Mouse (Mus musculus) MEL (cell line): ENCODE data around the gene Clns1a. TPM values are rescaled to one million over a fixed set of nuclear protein-coding genes. Genes with fewer than 3 reads are reported as not detected.

ENCODE experiments used
- DNase-seq: peaks from one replicate; pipeline ENCODE4 v3.0.0; 2011; ENCODE audit warnings: low read depth, low spot score
- H3K27ac ChIP-seq: 2 replicates; pipeline ENCODE4 v1.5.1; 2012; ENCODE audit warnings: low read depth, mild to moderate bottlenecking, control low read depth, low read length, moderate library complexity; ENCODE audit not compliant: control insufficient read depth
- H3K27me3 ChIP-seq, 2 experiments: fragments of 150-350 bp in 1 of 2; sonication (generic) in 1 of 2; 2 replicates each; pipeline ENCODE4 v1.6.1; 2012; ENCODE audit warnings: low read length in 2 of 2, mild to moderate bottlenecking in 2 of 2, improper control_type of control experiment in 1 of 2, moderate library complexity in 1 of 2; ENCODE audit not compliant: insufficient read depth in 2 of 2, control insufficient read depth in 1 of 2
- H3K36me3 ChIP-seq, 2 experiments: 2 replicates each; pipeline ENCODE4 v1.6.1; 2012 to 2014; ENCODE audit warnings: low read length in 2 of 2, improper control_type of control experiment in 1 of 2, inconsistent platforms in 1 of 2, mild to moderate bottlenecking in 1 of 2; ENCODE audit not compliant: insufficient read depth in 2 of 2, control insufficient read depth in 1 of 2
- H3K4me1 ChIP-seq, 2 experiments: fragments of 150-350 bp in 1 of 2; sonication (generic) in 1 of 2; 2 replicates each; pipeline ENCODE4 v1.6.1; 2012; ENCODE audit warnings: low read length in 2 of 2, improper control_type of control experiment in 1 of 2, mild to moderate bottlenecking in 1 of 2; ENCODE audit not compliant: insufficient read depth in 2 of 2, control insufficient read depth in 1 of 2
- H3K4me3 ChIP-seq, 2 experiments: fragments of 150-350 bp in 1 of 2; sonication (generic) in 1 of 2; 2 replicates each; pipeline ENCODE4 v1.5.1; 2012; ENCODE audit warnings: low read depth in 2 of 2, low read length in 2 of 2, mild to moderate bottlenecking in 2 of 2, moderate library complexity in 2 of 2, control low read depth in 1 of 2, improper control_type of control experiment in 1 of 2; ENCODE audit not compliant: control insufficient read depth in 1 of 2, insufficient read depth in 1 of 2
- H3K79me2 ChIP-seq: 2 replicates; pipeline ENCODE4 v1.6.1; 2012; ENCODE audit warnings: mild to moderate bottlenecking, low read length, moderate library complexity; ENCODE audit not compliant: control insufficient read depth, poor library complexity, insufficient read depth
- H3K9ac ChIP-seq: 2 replicates; pipeline ENCODE4 v1.6.1; 2012; ENCODE audit warnings: low read depth, mild to moderate bottlenecking, control low read depth, low read length, moderate library complexity; ENCODE audit not compliant: control insufficient read depth, poor library complexity, severe bottlenecking
- H3K9me3 ChIP-seq: fragments of 150-350 bp; sonication (generic); replicated peaks from 2 replicates; pipeline ENCODE4 v1.6.1; 2012; ENCODE audit warnings: mild to moderate bottlenecking, low read length, improper control_type of control experiment, moderate library complexity; ENCODE audit not compliant: insufficient read depth
- CHD1 ChIP-seq: IDR thresholded peaks from 2 replicates; pipeline ENCODE4 v1.6.1; 2012; ENCODE audit warnings: low read depth, mild to moderate bottlenecking, inconsistent platforms, low read length, improper control_type of control experiment
- CTCF ChIP-seq, 3 experiments: IDR thresholded peaks in 2 of 3; conservative IDR thresholded peaks in 1 of 3; 2 replicates each; pipeline ENCODE4 v1.5.1; 2011 to 2012; ENCODE audit warnings: low read length in 3 of 3, low read depth in 2 of 3, mild to moderate bottlenecking in 2 of 3, improper control_type of control experiment in 1 of 3, inconsistent platforms in 1 of 3, mixed read lengths in 1 of 3, moderate library complexity in 1 of 3; ENCODE audit not compliant: control insufficient read depth in 1 of 3, insufficient read depth in 1 of 3, poor library complexity in 1 of 3, severe bottlenecking in 1 of 3
- ELF1 ChIP-seq: IDR thresholded peaks from 2 replicates; pipeline ENCODE4 v1.6.1; 2014; ENCODE audit warnings: low read depth, mild to moderate bottlenecking, inconsistent platforms, low read length, improper control_type of control experiment, moderate library complexity
- MAX ChIP-seq: IDR thresholded peaks from 2 replicates; pipeline ENCODE4 v1.6.1; 2011; ENCODE audit warnings: low read length, improper control_type of control experiment
- MEF2A ChIP-seq: IDR thresholded peaks from 2 replicates; pipeline ENCODE4 v1.6.1; 2014; ENCODE audit warnings: low read depth, mild to moderate bottlenecking, inconsistent platforms, low read length, improper control_type of control experiment; ENCODE audit not compliant: poor library complexity, insufficient replicate concordance, severe bottlenecking; ENCODE audit errors: extremely low read depth
- MXI1 ChIP-seq: IDR thresholded peaks from 2 replicates; pipeline ENCODE4 v1.6.1; 2011; ENCODE audit warnings: mild to moderate bottlenecking, low read depth, low read length, improper control_type of control experiment
- MYB ChIP-seq: IDR thresholded peaks from 2 replicates; pipeline ENCODE4 v1.6.1; 2011; ENCODE audit warnings: mild to moderate bottlenecking, low read depth, low read length, improper control_type of control experiment
- NRF1 ChIP-seq: IDR thresholded peaks from 2 replicates; pipeline ENCODE4 v1.6.1; 2014; ENCODE audit warnings: low read depth, mild to moderate bottlenecking, inconsistent platforms, low read length, improper control_type of control experiment, moderate library complexity; ENCODE audit not compliant: poor library complexity, insufficient read depth, severe bottlenecking
- POLR2A ChIP-seq, 2 experiments: IDR thresholded peaks; 2 replicates each; pipeline ENCODE4 v1.6.1; 2011 to 2012; ENCODE audit warnings: low read length in 2 of 2, mild to moderate bottlenecking in 2 of 2, control low read depth in 1 of 2, improper control_type of control experiment in 1 of 2, low read depth in 1 of 2, moderate library complexity in 1 of 2; ENCODE audit not compliant: control insufficient read depth in 1 of 2, insufficient read depth in 1 of 2, poor library complexity in 1 of 2
- POLR2AphosphoS2 ChIP-seq: IDR thresholded peaks from 2 replicates; pipeline ENCODE4 v1.6.1; 2011; ENCODE audit warnings: low read length, improper control_type of control experiment
- RAD21 ChIP-seq: IDR thresholded peaks from 2 replicates; pipeline ENCODE4 v1.6.1; 2011; ENCODE audit warnings: mild to moderate bottlenecking, low read depth, low read length, improper control_type of control experiment
- RCOR1 ChIP-seq: IDR thresholded peaks from 2 replicates; pipeline ENCODE4 v1.6.1; 2012; ENCODE audit warnings: low read depth, mild to moderate bottlenecking, inconsistent platforms, low read length, improper control_type of control experiment
- TBP ChIP-seq: IDR thresholded peaks from 2 replicates; pipeline ENCODE4 v1.8.0; 2011; ENCODE audit warnings: low read depth, low read length, improper control_type of control experiment
- TCF12 ChIP-seq: IDR thresholded peaks from 2 replicates; pipeline ENCODE4 v1.6.1; 2014; ENCODE audit warnings: low read depth, mild to moderate bottlenecking, inconsistent platforms, low read length, improper control_type of control experiment, moderate library complexity
- USF1 ChIP-seq: IDR thresholded peaks from 2 replicates; pipeline ENCODE4 v1.6.1; 2014; ENCODE audit warnings: low read depth, mild to moderate bottlenecking, inconsistent platforms, low read length, improper control_type of control experiment, moderate library complexity
- ZKSCAN1 ChIP-seq: IDR thresholded peaks from 2 replicates; pipeline ENCODE4 v1.6.1; 2012; ENCODE audit warnings: low read depth, mild to moderate bottlenecking, inconsistent platforms, low read length, improper control_type of control experiment, moderate library complexity
- ZMIZ1 ChIP-seq: IDR thresholded peaks from 2 replicates; pipeline ENCODE4 v1.6.1; 2012; ENCODE audit warnings: low read depth, mild to moderate bottlenecking, inconsistent platforms, low read length, improper control_type of control experiment, moderate library complexity
- polyA plus RNA-seq, 2 experiments: library from polyadenylated mRNA; stranded (reverse) in 1 of 2; unstranded in 1 of 2; fragments of >175 nt in 1 of 2; fragments of >200 nt in 1 of 2; gene quantifications; 2 replicates each; pipeline versions ENCODE4 v1.2.1 to v1.2.4; 2012; ENCODE audit warnings: low replicate concordance in 2 of 2, low read depth in 1 of 2; ENCODE audit not compliant: insufficient read length in 2 of 2, insufficient read depth in 1 of 2, missing spikeins in 1 of 2
- total RNA-seq: library from RNA; depleted of rRNA; stranded (reverse); fragments of 300-350 nt; gene quantifications from 2 replicates; pipeline ENCODE4 v1.2.3, GENCODE M21; 2012

The Clns1a gene
- total and polyA plus RNA-seq, 3 experiments: 119 to 140 (median 130) TPM

DNA sequence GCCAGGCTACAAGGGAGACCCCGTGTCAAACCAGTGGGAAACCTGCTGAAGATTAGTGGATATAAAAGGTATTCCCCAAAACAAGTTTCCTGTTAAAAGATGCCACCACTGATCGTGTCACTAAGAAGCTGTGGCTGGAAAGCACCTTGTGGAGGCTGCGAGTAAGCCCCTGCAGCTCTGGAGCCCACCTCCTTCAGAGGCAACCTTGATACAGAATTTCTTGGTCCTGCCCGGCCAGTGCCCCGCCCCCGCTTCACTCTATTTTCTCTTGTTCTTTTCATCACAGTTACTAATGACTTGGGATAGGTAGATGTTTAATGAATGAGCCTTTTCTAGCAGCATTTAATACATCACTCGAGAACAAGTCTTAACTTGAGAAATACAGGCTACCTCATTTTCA, 29.6 kb downstream of the Clns1a start:
- Histone ChIP-seq H3K9me3 (no peaks in the 10 kb centered on the region), H3K4me1 (peaks cover 0 to 7% of the 10 kb centered on the region in 2 experiments; a peak in 3 of 4 replicates), H3K36me3 (no peaks in the 10 kb centered on the region), H3K27me3 (no peaks in the 10 kb centered on the region), H3K27ac (no peak overlapping the region), H3K9ac (no peak overlapping the region), H3K4me3 (no peak overlapping the region), H3K79me2 (no peaks in the 10 kb centered on the region)
- TF ChIP-seq MEF2A: no peak
- no peak for TF ChIP-seq RAD21
- no peak for TF ChIP-seq ZMIZ1
- no peak for TF ChIP-seq TCF12
- no peak for TF ChIP-seq POLR2A (IDR thresholded peaks at IDR 0.05; ENCODE audit: control insufficient read depth in 1 of 2, insufficient read depth in 1 of 2, low read depth in 1 of 2, low read length in 2 of 2, poor library complexity in 1 of 2)
- no peak for TF ChIP-seq TBP
- TF ChIP-seq CHD1: no peak
- no peak for TF ChIP-seq MXI1
- no peak for TF ChIP-seq CTCF (IDR thresholded peaks at IDR 0.05 in 2 of 3, conservative IDR thresholded peaks at IDR 0.05 in 1 of 3; ENCODE audit: control insufficient read depth in 1 of 3, insufficient read depth in 1 of 3, low read depth in 2 of 3, low read length in 3 of 3, poor library complexity in 1 of 3, severe bottlenecking in 1 of 3)
- TF ChIP-seq ZKSCAN1: no peak
- TF ChIP-seq MAX: no peak
- no peak for TF ChIP-seq ELF1
- no peak for TF ChIP-seq MYB
- no peak for TF ChIP-seq NRF1
- TF ChIP-seq USF1: no peak
- TF ChIP-seq RCOR1: no peak
- DNase-seq: no peak

DNA sequence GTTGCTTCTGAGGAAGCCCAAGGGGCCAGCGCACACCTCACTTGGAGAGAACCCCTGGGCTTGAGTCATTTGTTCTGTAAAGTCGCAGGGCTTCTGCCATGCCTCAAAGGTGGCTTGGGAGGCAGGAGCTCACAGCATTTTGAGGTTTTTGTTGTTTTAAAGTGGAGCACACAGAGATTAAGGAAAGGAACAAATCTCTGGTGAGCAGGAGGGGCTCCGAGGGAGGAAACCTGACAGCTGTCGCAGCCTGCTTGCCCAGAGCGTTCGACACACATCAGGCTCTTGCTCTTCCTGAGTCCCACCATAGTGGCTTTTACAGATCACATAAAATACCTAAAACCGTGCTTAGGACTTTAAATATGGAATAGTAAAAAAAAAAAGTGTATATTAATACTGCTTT, 30.3 kb downstream of the Clns1a start:
- H3K4me1 ChIP-seq: peaks cover 0 to 7% of the 10 kb centered on the region in 2 experiments; a peak in 3 of 4 replicates
- H3K27ac ChIP-seq: no peak overlapping the region
- no peak for TF ChIP-seq POLR2AphosphoS2
- H3K79me2 ChIP-seq: no peaks in the 10 kb centered on the region
- DNase-seq: no peak
- no peak overlapping the region for H3K4me3 ChIP-seq
- no peaks in the 10 kb centered on the region for H3K36me3 ChIP-seq
- no peaks in the 10 kb centered on the region for H3K27me3 ChIP-seq
- H3K9me3 ChIP-seq: no peaks in the 10 kb centered on the region
- H3K9ac ChIP-seq: no peak overlapping the region
